Comparison of ENCODE assay signal across 19 mouse cellular contexts in the genomic region with DNA sequence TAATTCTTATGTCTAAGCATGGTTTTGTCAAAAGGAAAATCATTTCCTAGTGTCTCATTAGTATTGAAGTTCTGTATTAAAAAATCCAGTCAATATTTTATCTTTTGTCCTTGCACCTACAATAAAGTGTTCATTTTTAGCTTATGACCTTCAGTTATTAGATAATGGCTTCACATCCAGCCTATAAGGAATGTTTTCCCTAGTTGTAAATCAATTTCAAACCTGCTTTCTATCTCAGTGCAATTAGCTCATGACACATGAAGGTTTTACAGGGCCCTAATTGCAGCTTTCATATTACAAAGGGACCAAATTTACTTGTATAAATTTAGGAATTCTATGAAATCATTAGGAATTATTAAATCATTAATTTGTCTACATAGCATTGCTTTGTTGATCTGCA.
DNase-seq lines count a peak whose midpoint lies in the region; ATAC-seq and TF ChIP-seq lines count a peak whose summit lies in the region.
"Had no signal": no experiment of that assay in that cellular context is flagged by ENCODE, and none has a peak within 500 bp of the region (broad histone marks: within the 10 kb centered on the region; RNA-seq: fewer than 3 reads in every experiment).

No protein-coding gene starts in this region.

- H3K9ac ChIP-seq in intestine, embryonic 15.5 days, result no peak overlapping the region
- H3K9ac ChIP-seq in intestine, postnatal 0 days (ENCODE audit: low read depth, low read length), result no peak overlapping the region
- no peak overlapping the region for H3K9ac ChIP-seq in intestine, embryonic 16.5 days (ENCODE audit: low read depth, low read length)

- no peak overlapping the region for H3K4me2 ChIP-seq in intestine, embryonic 15.5 days (replicated peaks)
- H3K4me2 ChIP-seq in intestine, postnatal 0 days (replicated peaks; ENCODE audit: low read depth), result no peak overlapping the region
- H3K4me2 ChIP-seq in intestine, embryonic 16.5 days (ENCODE audit: low read depth, low read length), result no peak overlapping the region

- no peaks in the 10 kb centered on the region for H3K36me3 ChIP-seq in intestine, embryonic 15.5 days
- no peaks in the 10 kb centered on the region for H3K36me3 ChIP-seq in intestine, postnatal 0 days (ENCODE audit: control insufficient read depth, insufficient read depth)
- H3K36me3 ChIP-seq in intestine, embryonic 16.5 days (ENCODE audit: control insufficient read depth, insufficient read depth, low read length), result no peaks in the 10 kb centered on the region
- H3K36me3 ChIP-seq: G1E had no signal

- H3K27ac ChIP-seq in intestine, embryonic 15.5 days, result no peak overlapping the region
- no peak overlapping the region for H3K27ac ChIP-seq in intestine, postnatal 0 days (ENCODE audit: low read depth, low read length)
- H3K27ac ChIP-seq in intestine, embryonic 16.5 days (ENCODE audit: low read length), result no peak overlapping the region

- H3K4me1 ChIP-seq in intestine, embryonic 15.5 days (replicated peaks), result no peaks in the 10 kb centered on the region
- no peaks in the 10 kb centered on the region for H3K4me1 ChIP-seq in intestine, postnatal 0 days (replicated peaks; ENCODE audit: control insufficient read depth, insufficient read depth, low read length)
- no peaks in the 10 kb centered on the region for H3K4me1 ChIP-seq in intestine, embryonic 16.5 days (ENCODE audit: control insufficient read depth, insufficient read depth, low read length)

- DNase-seq in ovary, postnatal 14 days (ENCODE audit: low spot score), result no peak
- DNase-seq: adrenal gland, adult 2 months; adrenal gland, adult 8-10 months; adrenal gland, postnatal 10 days; adrenal gland, postnatal 14 days; adrenal gland, postnatal 25 days; adrenal gland, postnatal 36 days; B cell, adult 2 months; cerebellum, adult 11 months; cerebellum, adult 11-12 months; cerebellum, adult 18-20 months had no signal

- peak; percentile 71 for ATAC-seq in intestine, embryonic 15.5 days
- no peak for ATAC-seq in intestine, postnatal 0 days
- peak; percentile 60; the same call in 1 of the 2 replicates for ATAC-seq in intestine, embryonic 16.5 days
- ATAC-seq: activated CD4-positive, CD25-positive, alpha-beta regulatory T cell, adult 4 months; CD4-positive, CD25-positive, alpha-beta regulatory T cell, adult 4 months; Patski had no signal

- H3K4me3 ChIP-seq in intestine, embryonic 15.5 days (replicated peaks), result no peak overlapping the region
- no peak overlapping the region for H3K4me3 ChIP-seq in intestine, postnatal 0 days (ENCODE audit: low read depth, low read length)
- no peak overlapping the region for H3K4me3 ChIP-seq in intestine, embryonic 16.5 days (ENCODE audit: low read length)

- TF ChIP-seq CTCF in intestine, postnatal 0 days (IDR thresholded peaks at IDR 0.05; ENCODE audit: low read depth), result no peak

- H3K27me3 ChIP-seq in intestine, embryonic 15.5 days (replicated peaks), result no peaks in the 10 kb centered on the region
- H3K27me3 ChIP-seq in intestine, postnatal 0 days (replicated peaks; ENCODE audit: control insufficient read depth, insufficient read depth, low read length), result no peaks in the 10 kb centered on the region
- no peaks in the 10 kb centered on the region for H3K27me3 ChIP-seq in intestine, embryonic 16.5 days (replicated peaks; ENCODE audit: control insufficient read depth, insufficient read depth, low read length)
- H3K27me3 ChIP-seq: CH12.LX, Patski had no signal

- no peaks in the 10 kb centered on the region for H3K9me3 ChIP-seq in intestine, embryonic 15.5 days
- H3K9me3 ChIP-seq in intestine, postnatal 0 days (ENCODE audit: control insufficient read depth), result no peaks in the 10 kb centered on the region
- no peaks in the 10 kb centered on the region for H3K9me3 ChIP-seq in intestine, embryonic 16.5 days (ENCODE audit: control insufficient read depth, low read length)
- H3K9me3 ChIP-seq: G1E had no signal
